Mouse (Mus musculus) monocyte, adult 5-6 weeks (primary cell): Measurements from ENCODE around the gene Yae1d1. TPM values are rescaled to one million over a fixed set of nuclear protein-coding genes. Genes with fewer than 3 reads are reported as not detected.
"Not testable (repeated sequence)": the region's sequence is repeated elsewhere in the genome, so short reads cannot be mapped to it uniquely, and the experiment has no call there.

Experiments
- ATAC-seq: fragments of 153-309, 156-312 bp; replicated peaks from 2 replicates; pipeline ENCODE4 v1.8.0; 2017; ENCODE audit warnings: mild to moderate bottlenecking; ENCODE audit not compliant: low TSS enrichment, insufficient number of reproducible peaks, severe bottlenecking, poor library complexity, low FRiP score
- total RNA-seq: library from RNA; stranded (forward); fragments of 200-1000, 200-491, 200-594 nt; gene quantifications from 3 replicates; pipeline ENCODE4 v1.2.3, GENCODE M21; 2017

The Yae1d1 gene
- total RNA-seq, result 8.9 to 17.6 TPM (median 10.3 TPM) in 3 replicates

GRCm38 (mm10) chr13:17992697-17993514 lies at the start of gene Yae1d1:
Yae1d1 (minus strand) TSS chr13:17993349.
- peak; percentile 92 for ATAC-seq

GRCm38 (mm10) chr13:18038814-18039213 lies 45.7 kb upstream of the Yae1d1 start:
- no peak for ATAC-seq

- ATAC-seq, result no peak
Observed at GRCm38 (mm10) chr13:18016604-18017003, 23.5 kb upstream of the Yae1d1 start.

- ATAC-seq, result no peak
Observed at GRCm38 (mm10) chr13:18013205-18013604, 20.1 kb upstream of the Yae1d1 start.

GRCm38 (mm10) chr13:18011055-18011454 lies 17.9 kb upstream of the Yae1d1 start:
- ATAC-seq, result no peak

- ATAC-seq, result no peak
Observed at GRCm38 (mm10) chr13:17993515-17993847, 332 bp upstream of the Yae1d1 start.

GRCm38 (mm10) chr13:17992009-17992408 lies 1.1 kb downstream of the Yae1d1 start:
- no peak for ATAC-seq

GRCm38 (mm10) chr13:17983194-17983593 lies 10.0 kb downstream of the Yae1d1 start:
- peak; percentile 56; the same call in 1 of the 2 replicates for ATAC-seq

- no peak for ATAC-seq
Observed at GRCm38 (mm10) chr13:17982634-17983033, 10.5 kb downstream of the Yae1d1 start.

- no peak for ATAC-seq
Observed at GRCm38 (mm10) chr13:17976854-17977739, 16.1 kb downstream of the Yae1d1 start.

GRCm38 (mm10) chr13:17975891-17976290 lies 17.3 kb downstream of the Yae1d1 start:
- ATAC-seq, result peak; percentile 99

GRCm38 (mm10) chr13:17975457-17975856 lies 17.7 kb downstream of the Yae1d1 start:
- no peak for ATAC-seq

- no peak for ATAC-seq
Observed at GRCm38 (mm10) chr13:17974734-17975133, 18.4 kb downstream of the Yae1d1 start.

- ATAC-seq, result peak; percentile 71
Observed at GRCm38 (mm10) chr13:17960613-17961012, 32.5 kb downstream of the Yae1d1 start.

GRCm38 (mm10) chr13:17954282-17954681 lies 38.9 kb downstream of the Yae1d1 start:
- ATAC-seq, result no peak

GRCm38 (mm10) chr13:17950581-17950980 lies 42.6 kb downstream of the Yae1d1 start:
- not testable (repeated sequence) for ATAC-seq

- no peak for ATAC-seq
Observed at GRCm38 (mm10) chr13:17949555-17949954, 43.6 kb downstream of the Yae1d1 start.

- ATAC-seq, result peak; percentile 89
Observed at GRCm38 (mm10) chr13:17944078-17944917, 48.9 kb downstream of the Yae1d1 start, which contains the start of gene Rala. Rala (minus strand) TSS chr13:17944239.
